Mouse (Mus musculus): ENCODE data around the gene Myo7a.
A peak's percentile ranks its signal among the peaks of the same experiment; 100 is the strongest.

Gene Myo7a

GRCm38 (mm10) chr7:98142247-98142646 is 22.9 kb upstream of the Myo7a start:
- DNase-seq = no peak

GRCm38 (mm10) chr7:98141206-98141605 is 21.9 kb upstream of the Myo7a start:
- DNase-seq = peak; percentile 61 to 63

- peak; percentile 68 to 75 for DNase-seq
These were observed 21.3 kb upstream of the Myo7a start for GRCm38 (mm10) chr7:98140597-98140996.

- DNase-seq = peak in 1 of 2 experiments; percentile 47
These were observed 19.9 kb upstream of the Myo7a start for GRCm38 (mm10) chr7:98139216-98139615.

GRCm38 (mm10) chr7:98137995-98138394 is 18.7 kb upstream of the Myo7a start:
- no peak for DNase-seq

- no peak for DNase-seq
These were observed 18.3 kb upstream of the Myo7a start for GRCm38 (mm10) chr7:98137583-98137982.

- DNase-seq = no peak
These were observed 12.4 kb upstream of the Myo7a start for GRCm38 (mm10) chr7:98131751-98132150.

GRCm38 (mm10) chr7:98125473-98125872 is 6.1 kb upstream of the Myo7a start:
- DNase-seq = peak in 1 of 2 experiments; percentile 60

GRCm38 (mm10) chr7:98124701-98125100 is 5.4 kb upstream of the Myo7a start:
- no peak for DNase-seq

- peak in 1 of 2 experiments; percentile 31 for DNase-seq
These were observed 2.3 kb upstream of the Myo7a start for GRCm38 (mm10) chr7:98121673-98122072.

- no peak for DNase-seq
These were observed 1.9 kb upstream of the Myo7a start for GRCm38 (mm10) chr7:98121241-98121640.

- DNase-seq = peak; percentile 84 to 88
These were observed 1.0 kb upstream of the Myo7a start for GRCm38 (mm10) chr7:98120325-98120724.

GRCm38 (mm10) chr7:98119961-98120232 is 573 bp upstream of the Myo7a start:
- no peak for DNase-seq

GRCm38 (mm10) chr7:98117012-98117660 is 2.2 kb downstream of the Myo7a start:
- DNase-seq = peak; percentile 76 to 79

GRCm38 (mm10) chr7:98114656-98115055 is 4.7 kb downstream of the Myo7a start:
- DNase-seq = no peak

- DNase-seq = peak; percentile 32 to 38
These were observed 8.1 kb downstream of the Myo7a start for GRCm38 (mm10) chr7:98111233-98111632.

GRCm38 (mm10) chr7:98109771-98110170 is 9.6 kb downstream of the Myo7a start:
- DNase-seq = no peak

GRCm38 (mm10) chr7:98108636-98109430 is 10.5 kb downstream of the Myo7a start:
- DNase-seq = peak in 1 of 2 experiments; percentile 22

- DNase-seq = no peak
These were observed 13.1 kb downstream of the Myo7a start for GRCm38 (mm10) chr7:98106272-98106671.

- peak in 1 of 2 experiments; percentile 15 for DNase-seq
These were observed 14.6 kb downstream of the Myo7a start for GRCm38 (mm10) chr7:98104481-98105435.

GRCm38 (mm10) chr7:98103942-98104292 is 15.4 kb downstream of the Myo7a start:
- DNase-seq = no peak

GRCm38 (mm10) chr7:98103002-98103941 is 16.1 kb downstream of the Myo7a start:
- DNase-seq = peak; percentile 93 to 95
